Mouse (Mus musculus) liver, adult 2 months (tissue): ENCODE measurements around the gene Sh3pxd2a.

Experiments used
- CTCF ChIP-seq: fragments of 200-500 bp; IDR thresholded peaks from 2 replicates; pipeline ENCODE4 v1.5.1; 2011; ENCODE audit warnings: low read depth, low read length, control low read depth
- POLR2A ChIP-seq: fragments of 200-500 bp; IDR thresholded peaks from 2 replicates; pipeline ENCODE4 v1.6.1; 2011; ENCODE audit warnings: low read length, control low read depth; ENCODE audit not compliant: insufficient read depth; ENCODE audit errors: extremely low read depth

GRCm38 (mm10) chr19:47421128-47421898 lies 42.9 kb downstream of the Sh3pxd2a start:
- TF ChIP-seq CTCF: no peak
- TF ChIP-seq POLR2A: no peak
